Mouse (Mus musculus) liver, embryonic 14.5 days (tissue): ENCODE data around the gene Ccser1. TPM values are rescaled to one million over a fixed set of nuclear protein-coding genes. Genes with fewer than 3 reads are reported as not detected.

Experiments
- ATAC-seq: fragments of 200-750 bp; cut with Nextera tagmentation; 2 replicates; pipeline ENCODE4 v1.8.0; 2017; ENCODE audit warnings: moderate number of reproducible peaks, mild to moderate bottlenecking, moderate library complexity; ENCODE audit not compliant: insufficient read depth
- DNase-seq, 3 experiments: peaks; one replicate each; pipeline ENCODE4 v3.0.0-alpha.2; 2012 to 2013; ENCODE audit warnings: low read depth in 3 of 3, low spot score in 3 of 3
- H3K27ac ChIP-seq: fragments of 300-500 bp; sonication (generic); 2 replicates; pipeline ENCODE4 v1.5.1; 2014; ENCODE audit warnings: moderate library complexity, mild to moderate bottlenecking, control low read depth, inconsistent platforms
- H3K27me3 ChIP-seq: fragments of 300-500 bp; sonication (generic); 2 replicates; pipeline ENCODE4 v1.6.1; 2014; ENCODE audit warnings: mild to moderate bottlenecking, low read length, moderate library complexity; ENCODE audit not compliant: control insufficient read depth, insufficient read depth
- H3K36me3 ChIP-seq: fragments of 300-500 bp; sonication (generic); replicated peaks from 2 replicates; pipeline ENCODE4 v1.6.1; 2014; ENCODE audit warnings: low read depth; ENCODE audit not compliant: control insufficient read depth, insufficient read depth
- H3K4me1 ChIP-seq, 2 experiments: fragments of 200-500 bp in 1 of 2; fragments of 300-500 bp in 1 of 2; sonication (generic) in 1 of 2; replicated peaks; 2 replicates each; pipeline ENCODE4 v1.6.1; 2012 to 2014; ENCODE audit warnings: antibody characterized with exemption in 1 of 2, inconsistent platforms in 1 of 2, low read length in 1 of 2; ENCODE audit not compliant: control insufficient read depth in 2 of 2, insufficient read depth in 2 of 2
- H3K4me2 ChIP-seq: fragments of 300-500 bp; sonication (generic); 2 replicates; pipeline ENCODE4 v1.6.1; 2014; ENCODE audit warnings: low read depth, mild to moderate bottlenecking, control low read depth, moderate library complexity
- H3K4me3 ChIP-seq, 2 experiments: fragments of 200-500 bp in 1 of 2; fragments of 300-500 bp in 1 of 2; sonication (generic) in 1 of 2; 2 replicates each; pipeline ENCODE4 v1.5.1; 2012 to 2014; ENCODE audit warnings: low read depth in 2 of 2, low read length in 2 of 2, mild to moderate bottlenecking in 2 of 2, control low read depth in 1 of 2, inconsistent platforms in 1 of 2, moderate library complexity in 1 of 2; ENCODE audit not compliant: insufficient read depth in 1 of 2
- H3K9ac ChIP-seq: fragments of 300-500 bp; sonication (generic); replicated peaks from 2 replicates; pipeline ENCODE4 v1.6.1; 2014; ENCODE audit warnings: mild to moderate bottlenecking, control low read depth, moderate library complexity
- H3K9me3 ChIP-seq: fragments of 300-500 bp; sonication (generic); 2 replicates; pipeline ENCODE4 v1.6.1; 2016; ENCODE audit warnings: low read length, mixed read lengths; ENCODE audit not compliant: control insufficient read depth
- CTCF ChIP-seq: IDR thresholded peaks from 2 replicates; pipeline ENCODE4 v1.5.1; 2016; ENCODE audit warnings: antibody characterized with exemption, low read depth, control low read depth
- EP300 ChIP-seq: IDR thresholded peaks from 2 replicates; pipeline ENCODE4 v1.6.1; 2016; ENCODE audit warnings: antibody characterized with exemption, low read depth
- WGBS: fragments of 180-500 bp; shearing (Covaris S2); extraction: QIAGEN DNeasy Blood & Tissue Kit; methylation state at CpG from one replicate; pipeline ENCODE4 v1.1.7; 2014; ENCODE audit not compliant: insufficient replicate concordance; 5-methylcytosine and 5-hydroxymethylcytosine counted together
- polyA plus RNA-seq, 2 experiments: library from polyadenylated mRNA; depleted of rRNA in 1 of 2; stranded (reverse) in 1 of 2; unstranded in 1 of 2; fragments of >200 nt; fragmentation: Nextera tagmentation in 1 of 2; extraction: Ambion mirVana in 1 of 2; gene quantifications; 2 replicates each; pipeline versions ENCODE4 v1.2.1 to v1.2.3; 2012 to 2014

The Ccser1 gene
- polyA plus RNA-seq, 2 experiments: 0.09 TPM

- Histone ChIP-seq H3K4me1 (no peaks in the 10 kb centered on the region), H3K27ac (no peak overlapping the region), H3K36me3 (no peaks in the 10 kb centered on the region), H3K4me2 (no peak overlapping the region), H3K9ac (no peak overlapping the region), H3K9me3 (no peaks in the 10 kb centered on the region), H3K4me3 (no peak overlapping the region), H3K27me3 (no peaks in the 10 kb centered on the region)
- TF ChIP-seq EP300 (no peak), CTCF (no peak)
- DNase-seq (no peak), ATAC-seq (no peak)
- 13% methylated on average over 1 of the region's 1 CpGs for WGBS
Observed at GRCm38 (mm10) chr6:61902715-61903114, 722.6 kb downstream of the Ccser1 start.

GRCm38 (mm10) chr6:61912896-61913295 lies 732.8 kb downstream of the Ccser1 start:
- Histone ChIP-seq H3K36me3 (no peaks in the 10 kb centered on the region), H3K9ac (no peak overlapping the region), H3K4me1 (no peaks in the 10 kb centered on the region), H3K4me2 (no peak overlapping the region), H3K4me3 (no peak overlapping the region), H3K9me3 (no peaks in the 10 kb centered on the region), H3K27ac (no peak overlapping the region), H3K27me3 (no peaks in the 10 kb centered on the region)
- TF ChIP-seq EP300 (no peak), CTCF (no peak)
- WGBS: 71% methylated on average over 3 of the region's 3 CpGs
- no peak for DNase-seq
- ATAC-seq: no peak

- Histone ChIP-seq H3K9ac (no peak overlapping the region), H3K27me3 (no peaks in the 10 kb centered on the region), H3K9me3 (no peaks in the 10 kb centered on the region), H3K27ac (no peak overlapping the region), H3K36me3 (no peaks in the 10 kb centered on the region), H3K4me1 (no peaks in the 10 kb centered on the region), H3K4me2 (no peak overlapping the region), H3K4me3 (no peak overlapping the region)
- DNase-seq: no peak
- ATAC-seq: no peak
- TF ChIP-seq EP300: no peak
- no peak for TF ChIP-seq CTCF
- 63% methylated on average over 1 of the region's 1 CpGs for whole genome bisulfite sequencing
Observed at GRCm38 (mm10) chr6:61931622-61932021, 751.5 kb downstream of the Ccser1 start.

- DNase-seq: no peak
- H3K27ac ChIP-seq: no peak overlapping the region
- H3K9me3 ChIP-seq: no peaks in the 10 kb centered on the region
- no peak for TF ChIP-seq CTCF
- TF ChIP-seq EP300: no peak
- no peak overlapping the region for H3K9ac ChIP-seq
- no peak for ATAC-seq
- H3K27me3 ChIP-seq: no peaks in the 10 kb centered on the region
- H3K36me3 ChIP-seq: no peaks in the 10 kb centered on the region
- H3K4me1 ChIP-seq: no peaks in the 10 kb centered on the region
- H3K4me3 ChIP-seq: no peak overlapping the region
- H3K4me2 ChIP-seq: no peak overlapping the region
- 71% methylated on average over 1 of the region's 1 CpGs for WGBS
Observed at GRCm38 (mm10) chr6:61936656-61937055, 756.5 kb downstream of the Ccser1 start.

GRCm38 (mm10) chr6:61939236-61939635 lies 759.1 kb downstream of the Ccser1 start:
- WGBS: 75% methylated on average over 1 of the region's 1 CpGs
- no peaks in the 10 kb centered on the region for H3K9me3 ChIP-seq
- DNase-seq (no peak), ATAC-seq (no peak)
- no peaks in the 10 kb centered on the region for H3K36me3 ChIP-seq
- no peak overlapping the region for H3K27ac ChIP-seq
- H3K27me3 ChIP-seq: no peaks in the 10 kb centered on the region
- no peak overlapping the region for H3K9ac ChIP-seq
- TF ChIP-seq CTCF (no peak), EP300 (no peak)
- H3K4me3 ChIP-seq: no peak overlapping the region
- H3K4me2 ChIP-seq: no peak overlapping the region
- H3K4me1 ChIP-seq: no peaks in the 10 kb centered on the region
